Mouse (Mus musculus): ENCODE data around the gene Orai1. TPM values are rescaled to one million over a fixed set of nuclear protein-coding genes. Genes with fewer than 3 reads are reported as not detected.

Gene Orai1
- polyA plus RNA-seq, 1 experiment from 2014 or later: 15.5 TPM

DNA sequence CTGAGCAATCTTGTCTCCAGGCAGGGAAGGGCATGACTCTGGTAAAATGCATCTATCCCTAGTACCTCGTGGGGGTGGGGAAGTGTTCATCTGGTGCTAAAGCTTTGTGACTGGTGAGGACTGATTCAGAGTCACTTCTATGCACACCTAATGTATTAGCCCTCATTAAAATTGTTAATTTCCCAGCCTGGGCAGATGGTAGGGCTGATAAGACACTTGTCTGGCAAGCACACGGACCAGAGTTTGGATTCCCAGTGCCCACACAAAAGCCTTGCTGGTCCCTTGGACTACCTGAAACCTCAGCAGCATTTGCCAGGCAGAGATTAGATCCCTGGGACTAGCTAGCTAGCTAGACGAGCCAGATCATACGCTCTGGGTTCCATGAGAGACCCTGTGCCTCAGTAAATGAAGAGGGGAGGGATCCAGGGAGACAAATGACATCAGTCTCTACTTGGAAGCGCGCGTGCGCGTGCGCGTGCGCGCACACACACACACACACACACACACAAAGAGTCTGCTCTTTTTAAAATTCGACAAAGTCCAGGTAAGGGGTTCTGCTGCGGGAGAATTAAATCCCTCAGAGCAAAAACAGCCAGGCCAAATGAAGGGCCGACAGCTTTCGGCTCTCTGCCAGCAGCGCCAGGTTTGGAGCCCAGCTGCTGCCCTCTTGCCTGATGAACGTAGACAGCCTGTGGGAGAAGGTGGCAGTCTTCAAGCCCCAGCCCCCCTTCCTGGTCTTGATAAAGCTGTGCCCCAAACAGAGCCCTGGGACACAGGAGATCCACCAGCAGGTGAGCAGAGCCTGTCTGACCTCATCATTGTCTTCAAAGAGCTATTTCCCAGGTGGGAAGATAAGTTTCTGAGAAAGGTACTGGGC lies 8.9 kb upstream of the Orai1 start:
- Histone ChIP-seq H3K27ac (no peak overlapping the region), H3K4me2 (replicated peaks) (no peak overlapping the region), H3K36me3 (no peaks in the 10 kb centered on the region), H3K9me3 (no peaks in the 10 kb centered on the region), H3K4me1 (0 out of 2 replicates have a peak, but pooled peaks cover 10% of the 10 kb centered on the region), H3K4me3 (no peak overlapping the region), H3K27me3 (no peaks in the 10 kb centered on the region), H3K9ac (no peak overlapping the region)
- ATAC-seq (ENCODE audit: low FRiP score, low read depth): no peak
- WGBS: 61% methylated on average over 19 of the region's 19 CpGs

GRCm38 (mm10) chr5:123008877-123009493 lies 5.9 kb upstream of the Orai1 start:
- H3K27ac ChIP-seq: no peak overlapping the region; the same call in 1 of the 2 replicates
- WGBS: 57% methylated on average over 7 of the region's 7 CpGs
- no peak for ATAC-seq (ENCODE audit: low FRiP score, low read depth)

DNA sequence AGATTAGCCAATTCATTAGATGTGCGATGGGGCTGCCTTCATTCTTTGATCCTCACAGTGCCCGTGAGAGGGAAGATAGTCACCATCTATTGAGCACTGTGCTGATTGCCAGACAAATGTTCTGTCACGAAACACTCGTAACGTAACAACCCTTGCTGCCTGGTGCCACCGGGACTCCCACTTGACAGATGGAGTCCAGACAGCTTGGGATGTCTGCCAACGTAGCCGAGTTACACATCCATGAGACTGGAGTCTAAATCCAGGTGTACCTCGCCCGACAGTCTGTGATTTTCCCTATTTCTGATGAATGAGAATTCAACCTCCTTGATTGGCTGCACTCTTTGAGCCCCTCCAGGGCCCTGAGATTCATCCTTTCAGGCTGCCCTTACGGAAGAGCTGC lies 5.0 kb upstream of the Orai1 start:
- 53% methylated on average over 11 of the region's 11 CpGs for whole genome bisulfite sequencing
- no peaks in the 10 kb centered on the region for H3K36me3 ChIP-seq
- peaks cover 13% of the 10 kb centered on the region for H3K4me1 ChIP-seq
- H3K4me2 ChIP-seq (replicated peaks): no peak overlapping the region
- no peaks in the 10 kb centered on the region for H3K9me3 ChIP-seq
- no peak overlapping the region for H3K27ac ChIP-seq
- no peak overlapping the region for H3K9ac ChIP-seq
- no peaks in the 10 kb centered on the region for H3K27me3 ChIP-seq
- ATAC-seq (ENCODE audit: low FRiP score, low read depth): no peak
- no peak overlapping the region for H3K4me3 ChIP-seq

More at GRCm38 (mm10) chr5:123008877-123009493, 5.9 kb upstream of the Orai1 start:
- Histone ChIP-seq H3K4me3 (no peak overlapping the region), H3K9me3 (no peaks in the 10 kb centered on the region), H3K9ac (no peak overlapping the region), H3K4me1 (0 out of 2 replicates have a peak, but pooled peaks cover 10% of the 10 kb centered on the region), H3K36me3 (no peaks in the 10 kb centered on the region), H3K27me3 (no peaks in the 10 kb centered on the region), H3K4me2 (replicated peaks) (no peak overlapping the region)

DNA sequence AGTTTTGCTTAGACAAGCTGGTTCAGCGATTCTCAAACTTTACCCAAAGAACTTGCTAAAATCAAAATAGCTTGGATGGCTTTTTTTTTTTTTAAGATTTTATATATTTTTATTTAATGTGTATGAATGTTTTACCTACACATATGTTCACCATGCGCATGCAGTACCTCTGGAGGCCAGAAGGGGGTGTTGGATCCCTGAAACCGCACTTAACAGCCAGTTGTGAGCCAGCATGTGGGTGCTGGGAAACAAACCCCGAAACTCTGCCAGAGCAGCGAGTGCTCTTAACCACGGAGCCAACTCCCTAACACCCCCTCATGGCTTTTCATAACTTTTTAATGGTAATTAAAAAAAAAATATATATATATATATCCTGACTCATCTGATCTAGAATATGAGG lies 4.1 kb upstream of the Orai1 start:
- H3K27ac ChIP-seq: no peak overlapping the region
- no peak for ATAC-seq (ENCODE audit: low FRiP score, low read depth)
- H3K4me1 ChIP-seq: peaks cover 17% of the 10 kb centered on the region
- H3K9ac ChIP-seq: no peak overlapping the region
- 94% methylated on average over 6 of the region's 6 CpGs for WGBS
- no peak overlapping the region for H3K4me2 ChIP-seq (replicated peaks)
- H3K9me3 ChIP-seq: no peaks in the 10 kb centered on the region
- H3K36me3 ChIP-seq: no peaks in the 10 kb centered on the region
- no peaks in the 10 kb centered on the region for H3K27me3 ChIP-seq
- H3K4me3 ChIP-seq: no peak overlapping the region

DNA sequence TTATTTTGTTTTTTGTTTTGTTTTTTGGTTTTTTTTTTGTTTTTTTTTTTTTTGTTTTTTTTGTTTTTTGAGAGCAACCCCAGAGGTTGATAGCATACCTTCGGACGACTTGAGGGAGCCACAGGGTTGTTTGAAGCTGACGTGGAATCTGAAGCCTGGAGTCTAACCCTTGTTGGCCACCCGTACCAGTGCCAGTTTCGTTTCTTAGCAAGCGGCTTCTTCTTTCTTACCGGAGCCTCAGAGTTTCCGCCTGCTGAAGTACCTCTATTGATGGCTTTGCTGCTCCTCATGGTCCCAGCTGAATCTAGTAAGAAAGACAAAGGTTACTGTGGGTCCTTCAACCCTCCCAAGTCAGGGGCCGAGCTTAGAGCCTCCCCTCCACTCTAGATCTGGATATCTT lies 3.2 kb upstream of the Orai1 start:
- 88% methylated on average over 9 of the region's 9 CpGs for WGBS
- no peak overlapping the region for H3K9ac ChIP-seq

DNA sequence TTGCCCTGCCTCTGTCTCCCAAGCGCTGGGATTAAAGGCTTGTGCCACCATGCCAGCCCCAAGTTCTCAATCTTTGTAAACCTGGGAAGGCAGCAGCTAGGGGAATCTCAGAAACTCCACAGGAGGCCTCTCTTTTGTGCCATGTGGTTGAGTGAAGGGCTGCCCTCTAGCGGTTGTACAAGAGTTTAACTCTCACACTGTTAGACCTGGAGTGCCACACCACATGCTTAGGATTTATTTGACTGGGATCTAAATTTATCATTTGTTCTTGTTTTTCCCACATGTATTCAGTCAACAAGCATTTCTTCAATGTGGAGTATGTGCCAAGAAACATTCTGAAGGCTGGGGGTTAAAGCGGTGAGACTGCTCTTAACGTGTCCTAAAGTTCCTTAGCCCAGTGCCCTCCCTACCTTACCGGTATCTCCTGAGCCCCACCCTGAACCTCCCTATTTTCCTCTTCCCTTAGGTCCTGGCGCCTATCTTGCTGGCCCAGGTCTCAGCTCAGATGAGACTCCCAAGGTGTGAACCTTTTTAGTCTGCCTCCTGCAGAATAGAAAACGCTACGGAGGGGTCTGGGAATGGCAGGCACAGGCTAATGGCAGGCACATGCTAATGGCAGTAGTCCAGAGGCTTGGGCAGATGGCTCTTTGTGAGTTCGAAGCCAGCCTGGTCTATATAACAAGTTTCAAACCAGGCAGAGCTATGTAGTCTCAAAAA lies 1.1 kb upstream of the Orai1 start:
- Histone ChIP-seq H3K36me3 (peaks cover 6% of the 10 kb centered on the region; the same call in 1 of the 2 replicates), H3K4me1 (peaks cover 36% of the 10 kb centered on the region), H3K27ac (no peak overlapping the region), H3K4me3 (no peak overlapping the region), H3K27me3 (no peaks in the 10 kb centered on the region), H3K4me2 (replicated peaks) (no peak overlapping the region), H3K9ac (no peak overlapping the region), H3K9me3 (no peaks in the 10 kb centered on the region)
- ATAC-seq (ENCODE audit: low FRiP score, low read depth): no peak
- WGBS: 49% methylated on average over 9 of the region's 9 CpGs

More for the DNA sequence above, 3.2 kb upstream of the Orai1 start:
- H3K4me2 ChIP-seq (replicated peaks): no peak overlapping the region
- no peak for ATAC-seq (ENCODE audit: low FRiP score, low read depth)
- H3K36me3 ChIP-seq: no peaks in the 10 kb centered on the region
- no peak overlapping the region for H3K27ac ChIP-seq
- no peaks in the 10 kb centered on the region for H3K27me3 ChIP-seq
- peaks cover 26% of the 10 kb centered on the region for H3K4me1 ChIP-seq
- H3K9me3 ChIP-seq: no peaks in the 10 kb centered on the region
- H3K4me3 ChIP-seq: no peak overlapping the region

DNA sequence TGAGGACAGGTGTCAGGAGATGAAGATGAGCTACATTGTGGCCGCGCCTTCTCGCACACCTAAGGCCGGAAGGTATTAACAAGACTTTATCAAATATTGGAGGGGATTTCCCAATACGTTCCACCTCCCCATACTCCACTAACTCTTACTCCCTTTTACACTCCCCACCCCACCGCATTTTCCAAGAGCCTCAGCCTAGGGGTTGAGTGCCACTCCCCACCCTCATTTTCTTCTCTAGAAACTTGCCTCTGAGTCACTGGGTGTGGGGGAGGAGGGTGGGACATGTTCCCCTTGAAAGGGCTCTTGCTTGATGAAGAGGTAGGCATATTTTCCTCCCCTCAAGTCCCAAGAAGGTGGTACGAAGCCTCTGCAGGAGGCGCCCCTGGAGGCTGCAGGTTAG lies 1.0 kb downstream of the Orai1 start:
- peak overlapping the region; percentile 85 for H3K9ac ChIP-seq
- peak overlapping the region; percentile 94 for H3K27ac ChIP-seq
- H3K9me3 ChIP-seq: no peaks in the 10 kb centered on the region
- WGBS: 13% methylated on average over 8 of the region's 8 CpGs
- no peak for ATAC-seq (ENCODE audit: low FRiP score, low read depth)
- peaks cover 6% of the 10 kb centered on the region; the same call in 1 of the 2 replicates for H3K36me3 ChIP-seq
- H3K4me1 ChIP-seq: peaks cover 46% of the 10 kb centered on the region
- peak overlapping the region; percentile 87 for H3K4me2 ChIP-seq (replicated peaks)
- H3K4me3 ChIP-seq: peak overlapping the region; percentile 69
- H3K27me3 ChIP-seq: no peaks in the 10 kb centered on the region

DNA sequence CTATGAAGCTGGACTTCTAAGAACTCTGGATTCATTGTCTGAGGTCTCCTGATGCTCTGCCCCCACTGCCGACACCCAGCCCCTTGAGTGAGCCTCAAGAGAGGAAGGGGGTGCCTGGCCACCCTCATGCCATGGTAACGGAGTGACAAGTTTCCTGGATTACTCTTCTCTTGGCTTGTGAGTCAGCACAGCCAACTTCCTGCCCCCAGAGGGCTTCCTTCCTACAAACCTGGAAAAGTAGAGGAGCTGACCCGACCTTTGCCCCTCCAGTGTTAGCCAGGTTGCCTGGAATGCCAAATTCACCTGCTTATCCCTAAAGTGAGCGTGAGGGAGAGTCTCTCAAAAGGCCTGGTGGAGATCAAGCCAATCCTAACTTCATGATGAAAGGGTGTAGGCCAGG lies 2.6 kb downstream of the Orai1 start:
- Histone ChIP-seq H3K4me2 (replicated peaks) (peak overlapping the region; percentile 5; the same call in 1 of the 2 replicates), H3K36me3 (peaks cover 6% of the 10 kb centered on the region; the same call in 1 of the 2 replicates), H3K4me1 (peaks cover 46% of the 10 kb centered on the region), H3K9ac (no peak overlapping the region), H3K9me3 (no peaks in the 10 kb centered on the region), H3K27me3 (no peaks in the 10 kb centered on the region), H3K4me3 (no peak overlapping the region), H3K27ac (no peak overlapping the region)
- no peak for ATAC-seq (ENCODE audit: low FRiP score, low read depth)
- WGBS: 83% methylated on average over 4 of the region's 4 CpGs

DNA sequence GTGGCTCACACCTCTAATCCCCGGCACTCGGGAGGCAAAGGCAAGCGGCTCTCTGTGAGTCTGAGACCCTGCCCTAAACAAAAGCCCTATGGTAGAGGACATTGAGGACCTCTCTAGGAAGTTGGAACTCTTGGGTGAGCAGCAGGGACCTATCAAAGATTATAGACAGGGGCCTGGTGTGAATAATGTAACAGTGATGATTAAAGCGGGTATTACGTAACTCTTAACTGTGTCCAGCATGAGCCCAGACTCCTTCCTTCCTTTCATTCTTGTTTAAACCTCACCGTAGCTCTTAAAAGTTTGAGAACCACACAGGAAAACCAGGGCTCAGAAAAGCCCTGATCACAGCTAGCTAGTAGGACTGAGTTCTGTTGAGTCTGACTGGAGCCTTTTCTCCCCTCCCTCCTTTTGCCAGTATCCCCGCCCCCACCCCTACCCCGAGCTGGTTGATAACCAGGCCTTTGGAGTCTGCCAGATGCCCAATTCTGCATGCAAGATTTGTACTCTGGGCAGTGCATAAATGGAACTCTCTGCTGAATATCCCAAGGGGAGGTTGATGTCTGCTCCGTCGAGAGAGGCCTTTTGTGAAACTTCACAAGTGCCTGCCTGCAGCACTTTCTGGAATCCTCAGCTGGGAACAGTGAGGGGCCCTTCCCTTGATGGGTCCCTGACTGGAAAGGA lies 4.6 kb downstream of the Orai1 start:
- WGBS: 38% methylated on average over 10 of the region's 10 CpGs
- Histone ChIP-seq H3K27ac (peak overlapping the region; percentile 72), H3K36me3 (peaks cover 6% of the 10 kb centered on the region; the same call in 1 of the 2 replicates), H3K27me3 (no peaks in the 10 kb centered on the region), H3K9me3 (no peaks in the 10 kb centered on the region), H3K4me2 (replicated peaks) (peak overlapping the region; percentile 33; the same call in 1 of the 2 replicates), H3K9ac (peak overlapping the region; percentile 36), H3K4me3 (no peak overlapping the region), H3K4me1 (peaks cover 47% of the 10 kb centered on the region)
- ATAC-seq (ENCODE audit: low FRiP score, low read depth): no peak

DNA sequence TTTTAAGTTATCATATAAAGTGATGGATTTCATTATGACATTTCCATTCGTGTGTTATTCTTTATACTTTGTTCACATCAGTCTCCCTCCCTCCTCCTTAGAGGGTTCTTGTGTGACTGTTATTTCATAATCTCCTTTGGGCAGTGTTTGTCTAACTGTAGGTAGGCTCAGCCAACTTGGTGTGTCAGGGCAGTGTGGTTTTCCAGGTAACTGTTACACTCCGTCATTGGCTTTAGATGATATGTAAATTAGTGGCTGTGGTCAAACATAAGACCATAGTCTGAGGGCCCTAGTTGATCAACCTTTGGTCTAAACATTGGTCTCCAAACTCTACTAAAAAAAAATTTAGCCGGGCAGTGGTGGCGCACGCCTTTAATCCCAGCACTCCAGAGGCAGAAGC lies 5.6 kb downstream of the Orai1 start:
- WGBS: 92% methylated on average over 5 of the region's 5 CpGs
- Histone ChIP-seq H3K36me3 (peaks cover 6% of the 10 kb centered on the region; the same call in 1 of the 2 replicates), H3K4me3 (no peak overlapping the region), H3K4me2 (replicated peaks) (no peak overlapping the region), H3K27ac (no peak overlapping the region), H3K9ac (no peak overlapping the region), H3K4me1 (peaks cover 51% of the 10 kb centered on the region), H3K9me3 (no peaks in the 10 kb centered on the region), H3K27me3 (no peaks in the 10 kb centered on the region)
- ATAC-seq (ENCODE audit: low FRiP score, low read depth): no peak

- H3K9ac ChIP-seq: no peak overlapping the region
- no peak overlapping the region for H3K4me3 ChIP-seq
- H3K27me3 ChIP-seq: no peaks in the 10 kb centered on the region
- ATAC-seq (ENCODE audit: low FRiP score, low read depth): no peak
- no peaks in the 10 kb centered on the region for H3K9me3 ChIP-seq
- H3K36me3 ChIP-seq: peaks cover 6% of the 10 kb centered on the region; the same call in 1 of the 2 replicates
- H3K4me1 ChIP-seq: peaks cover 50% of the 10 kb centered on the region
- WGBS: 87% methylated on average over 7 of the region's 7 CpGs
- no peak overlapping the region for H3K27ac ChIP-seq
- no peak overlapping the region for H3K4me2 ChIP-seq (replicated peaks)
These were observed 6.6 kb downstream of the Orai1 start for GRCm38 (mm10) chr5:123021438-123021837.
